Mouse (Mus musculus): ENCODE measurements around the gene Pla2g2e. TPM values are rescaled to one million over a fixed set of nuclear protein-coding genes. Genes with fewer than 3 reads are reported as not detected.
A peak's percentile ranks its signal among the peaks of the same experiment; 100 is the strongest.
"Not testable (repeated sequence)": the region's sequence is repeated elsewhere in the genome, so short reads cannot be mapped to it uniquely, and the experiment has no call there.

Pla2g2e gene
- polyA plus RNA-seq, 1 experiment from 2014 or later = not detected

DNA sequence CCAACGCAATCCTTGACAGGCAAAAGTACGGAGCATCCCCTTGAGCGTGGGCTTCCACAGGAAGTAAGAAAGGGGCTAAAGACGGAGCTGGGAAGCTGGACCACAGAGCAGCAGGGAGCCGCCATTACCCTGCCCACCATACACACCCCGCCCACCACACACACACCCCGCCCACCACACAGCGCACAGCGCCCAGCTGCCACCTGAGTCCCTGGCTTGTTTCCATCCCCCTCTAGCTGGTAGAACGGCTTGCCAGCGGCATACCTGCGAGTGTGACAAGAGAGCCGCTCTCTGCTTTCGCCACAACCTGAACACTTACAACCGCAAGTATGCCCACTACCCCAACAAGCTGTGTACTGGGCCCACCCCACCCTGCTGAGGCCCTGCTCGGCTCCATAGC is 4.4 kb downstream of the Pla2g2e start:
- Histone ChIP-seq H3K27me3 (peaks cover 6% of the 10 kb centered on the region), H3K9ac (no peak overlapping the region), H3K36me3 (no peaks in the 10 kb centered on the region), H3K9me3 (replicated peaks) (no peaks in the 10 kb centered on the region), H3K4me1 (replicated peaks) (no peaks in the 10 kb centered on the region), H3K4me3 (replicated peaks) (no peak overlapping the region), H3K27ac (no peak overlapping the region), H3K4me2 (no peak overlapping the region)
- 11% methylated on average over 16 of the region's 16 CpGs for WGBS (ENCODE audit: insufficient replicate concordance)
- no peak for DNase-seq
- no peak for ATAC-seq (ENCODE audit: low read depth)

DNA sequence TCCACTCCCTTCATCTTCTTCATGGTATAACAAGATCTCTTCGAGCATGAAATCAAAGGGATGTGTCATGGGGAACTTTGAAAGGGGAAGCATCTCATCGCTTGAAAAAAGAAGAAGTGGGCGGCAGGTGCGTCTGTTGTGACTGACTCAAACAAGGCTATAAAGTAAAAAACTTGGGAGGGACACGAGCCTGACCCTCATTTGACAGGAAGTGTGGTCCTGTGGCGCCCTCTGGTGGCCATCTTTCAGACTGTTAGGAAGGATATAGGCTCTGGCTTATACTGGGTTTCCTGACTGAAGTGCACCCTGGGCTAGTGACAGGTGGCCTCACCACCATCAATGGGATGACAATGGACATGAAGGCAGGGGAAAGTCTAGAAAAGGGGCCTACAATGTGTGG is 6.5 kb downstream of the Pla2g2e start:
- DNase-seq (peak; percentile 55), ATAC-seq (ENCODE audit: low read depth) (no peak)
- Histone ChIP-seq H3K27me3 (peaks cover 6% of the 10 kb centered on the region), H3K9me3 (replicated peaks) (no peaks in the 10 kb centered on the region), H3K4me1 (replicated peaks) (no peaks in the 10 kb centered on the region), H3K27ac (no peak overlapping the region), H3K36me3 (no peaks in the 10 kb centered on the region), H3K4me2 (no peak overlapping the region), H3K4me3 (replicated peaks) (no peak overlapping the region), H3K9ac (no peak overlapping the region)
- WGBS (ENCODE audit: insufficient replicate concordance) = 4% methylated on average over 6 of the region's 6 CpGs

DNA sequence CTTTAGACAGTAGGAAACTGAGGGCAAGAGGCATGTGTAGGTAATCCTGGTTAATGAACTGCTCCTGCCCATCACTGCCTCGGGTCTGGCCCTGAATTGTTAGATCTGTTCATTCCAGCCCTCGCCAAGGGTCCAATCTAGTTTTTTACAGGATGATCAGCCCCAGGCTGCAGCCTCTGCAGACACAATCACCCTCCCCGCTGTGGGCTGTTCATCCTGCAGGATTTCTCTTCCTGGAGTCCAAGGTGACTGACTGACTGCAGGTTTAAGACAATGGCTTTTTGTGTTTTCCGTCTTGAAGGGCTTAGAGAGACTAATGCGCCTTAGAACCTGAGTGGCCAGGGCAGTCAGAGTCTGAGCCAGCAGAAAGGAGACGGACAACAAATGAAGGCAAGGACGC is 11.4 kb downstream of the Pla2g2e start:
- 63% methylated on average over 7 of the region's 7 CpGs for WGBS (ENCODE audit: insufficient replicate concordance)
- Histone ChIP-seq H3K27ac (no peak overlapping the region), H3K27me3 (no peaks in the 10 kb centered on the region), H3K4me2 (no peak overlapping the region), H3K4me3 (replicated peaks) (no peak overlapping the region), H3K9me3 (replicated peaks) (no peaks in the 10 kb centered on the region), H3K36me3 (no peaks in the 10 kb centered on the region), H3K9ac (no peak overlapping the region), H3K4me1 (replicated peaks) (no peaks in the 10 kb centered on the region)
- no peak for ATAC-seq (ENCODE audit: low read depth)
- no peak for DNase-seq

DNA sequence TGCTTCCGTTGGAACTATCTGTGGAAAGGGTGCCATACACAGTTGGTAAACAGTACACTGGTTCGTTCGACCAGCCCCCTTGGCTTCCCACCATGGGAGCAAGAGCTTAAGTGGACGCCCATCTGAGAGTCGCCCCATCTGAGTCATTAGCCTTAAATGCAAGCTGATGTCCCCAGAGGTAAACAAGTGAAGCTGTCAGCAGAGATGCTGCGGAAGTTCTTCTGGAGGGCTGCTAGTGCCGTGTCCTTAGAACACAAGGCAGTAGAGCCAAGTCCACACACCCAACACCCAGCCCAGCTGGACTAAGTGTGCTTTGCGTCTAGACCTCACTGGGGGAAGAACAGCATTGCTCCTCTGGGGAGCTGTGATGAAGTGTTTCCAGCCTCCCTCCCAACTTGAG is 11.9 kb downstream of the Pla2g2e start:
- no peak overlapping the region for H3K4me3 ChIP-seq (replicated peaks)
- no peaks in the 10 kb centered on the region for H3K9me3 ChIP-seq (replicated peaks)
- WGBS (ENCODE audit: insufficient replicate concordance) = 67% methylated on average over 8 of the region's 8 CpGs
- H3K27ac ChIP-seq = no peak overlapping the region
- no peaks in the 10 kb centered on the region for H3K36me3 ChIP-seq
- H3K4me2 ChIP-seq = no peak overlapping the region
- no peaks in the 10 kb centered on the region for H3K27me3 ChIP-seq
- no peak for ATAC-seq (ENCODE audit: low read depth)
- no peak for DNase-seq
- H3K4me1 ChIP-seq (replicated peaks) = no peaks in the 10 kb centered on the region
- H3K9ac ChIP-seq = no peak overlapping the region

DNA sequence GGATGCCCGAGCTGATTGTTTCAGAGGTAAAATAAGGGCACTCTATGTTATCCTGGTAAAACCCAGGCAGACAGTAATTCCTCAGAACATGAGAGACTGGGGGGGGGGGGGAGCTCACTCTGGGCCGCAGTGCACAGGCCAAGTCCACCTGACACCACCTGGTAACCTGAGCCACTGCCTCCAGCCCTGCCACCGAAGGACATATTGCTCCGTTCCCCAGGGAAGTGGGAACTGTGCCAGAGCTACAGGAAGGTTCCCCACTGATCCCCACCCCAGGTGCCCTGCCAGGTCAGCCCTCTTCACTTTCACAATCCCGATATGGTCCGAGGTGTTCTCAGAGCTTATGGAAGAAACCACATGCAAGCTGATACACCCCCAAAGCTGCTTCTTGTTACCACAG is 14.9 kb downstream of the Pla2g2e start:
- DNase-seq (no peak), ATAC-seq (ENCODE audit: low read depth) (no peak)
- Histone ChIP-seq H3K27ac (no peak overlapping the region), H3K4me1 (replicated peaks) (no peaks in the 10 kb centered on the region), H3K4me3 (replicated peaks) (no peak overlapping the region), H3K9me3 (replicated peaks) (no peaks in the 10 kb centered on the region), H3K27me3 (no peaks in the 10 kb centered on the region), H3K9ac (no peak overlapping the region), H3K36me3 (peaks cover 15% of the 10 kb centered on the region; the same call in 1 of the 2 replicates), H3K4me2 (no peak overlapping the region)
- 77% methylated on average over 6 of the region's 6 CpGs for WGBS (ENCODE audit: insufficient replicate concordance)

DNA sequence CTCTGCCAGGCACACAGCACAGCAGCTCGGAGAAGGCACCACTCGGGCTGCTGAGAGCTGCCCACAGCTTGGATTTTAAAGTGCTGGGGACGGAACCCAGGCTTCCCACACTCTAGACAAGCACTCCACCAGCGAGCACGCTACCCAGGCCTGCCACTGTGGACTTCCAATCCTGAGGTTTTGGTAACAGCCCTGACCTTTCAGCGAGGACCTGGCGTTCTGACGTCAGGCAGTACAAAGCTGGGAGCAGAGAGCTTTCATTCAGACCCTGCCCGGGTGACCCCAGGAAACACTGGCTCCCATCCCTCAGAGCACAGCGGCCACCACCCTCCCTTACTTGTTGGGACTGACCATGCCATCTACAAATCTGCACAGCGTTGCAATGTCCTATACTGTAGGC is 16.0 kb downstream of the Pla2g2e start:
- not testable (repeated sequence) for H3K4me2 ChIP-seq; H3K4me3 ChIP-seq (replicated peaks); DNase-seq; H3K9me3 ChIP-seq (replicated peaks); ATAC-seq (ENCODE audit: low read depth); H3K27ac ChIP-seq; H3K4me1 ChIP-seq (replicated peaks); H3K27me3 ChIP-seq; H3K9ac ChIP-seq
- 76% methylated on average over 11 of the region's 11 CpGs for WGBS (ENCODE audit: insufficient replicate concordance)
- peaks cover 21% of the 10 kb centered on the region; the same call in 1 of the 2 replicates for H3K36me3 ChIP-seq

DNA sequence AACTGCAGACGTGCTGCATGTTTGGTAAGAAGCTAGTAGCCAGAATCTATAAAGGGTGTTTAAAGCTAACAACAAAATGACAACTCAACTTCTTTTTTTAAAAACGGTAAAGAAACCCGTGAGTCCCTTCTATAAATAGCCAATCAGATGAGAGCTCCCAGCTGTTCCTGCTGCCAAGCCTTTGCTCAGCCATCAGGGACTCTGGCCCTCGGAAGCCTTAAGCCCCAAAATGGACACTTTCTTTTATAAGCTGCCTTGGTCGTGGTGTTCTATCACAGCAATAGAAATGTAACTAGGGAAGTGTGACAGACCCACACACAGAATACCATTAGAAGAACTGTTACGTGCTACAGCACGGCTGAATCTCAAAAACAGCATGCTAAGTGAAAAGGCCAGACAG is 21.6 kb downstream of the Pla2g2e start:
- DNase-seq (no peak), ATAC-seq (ENCODE audit: low read depth) (no peak)
- no peak overlapping the region for H3K4me2 ChIP-seq
- H3K4me1 ChIP-seq (replicated peaks) = no peaks in the 10 kb centered on the region
- no peaks in the 10 kb centered on the region for H3K9me3 ChIP-seq (replicated peaks)
- H3K4me3 ChIP-seq (replicated peaks) = no peak overlapping the region
- WGBS (ENCODE audit: insufficient replicate concordance) = 68% methylated on average over 7 of the region's 7 CpGs
- H3K9ac ChIP-seq = no peak overlapping the region
- H3K27me3 ChIP-seq = no peaks in the 10 kb centered on the region
- peaks cover 36% of the 10 kb centered on the region; the same call in 1 of the 2 replicates for H3K36me3 ChIP-seq
- no peak overlapping the region for H3K27ac ChIP-seq

DNA sequence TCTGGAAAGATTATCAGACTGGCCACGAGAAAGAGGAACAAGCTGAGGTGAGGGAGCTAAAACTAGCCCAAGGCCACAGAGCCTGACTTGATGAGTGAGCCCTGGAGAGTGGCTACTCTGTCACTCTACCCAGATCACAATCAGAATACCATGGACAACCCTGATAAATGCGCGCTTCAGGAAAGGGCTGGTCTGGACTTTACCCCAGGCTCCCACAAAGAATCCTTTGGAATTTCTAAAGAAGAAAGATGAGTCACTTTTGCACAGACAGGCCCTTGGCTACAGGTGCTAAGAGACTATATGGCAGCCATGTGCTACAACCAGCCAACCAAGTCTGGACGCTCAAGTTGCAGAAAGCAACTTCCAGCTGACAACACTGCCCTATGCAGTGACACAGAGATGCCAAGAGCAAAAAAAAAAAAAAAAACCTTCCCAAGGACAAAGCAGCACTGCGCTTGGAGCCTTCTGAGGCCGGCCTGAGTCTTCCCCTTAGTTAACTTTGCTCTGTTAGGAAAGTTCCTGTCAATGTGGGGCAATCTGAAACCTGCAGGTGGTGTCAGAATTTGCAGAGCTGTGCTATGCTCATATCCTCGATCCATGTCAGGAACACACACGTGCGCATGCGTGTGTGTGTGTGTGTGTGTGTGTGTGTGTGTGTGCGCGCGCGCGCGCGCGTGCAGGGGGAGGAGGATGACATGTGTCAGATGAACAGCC is 28.0 kb downstream of the Pla2g2e start:
- no peaks in the 10 kb centered on the region for H3K27me3 ChIP-seq

DNA sequence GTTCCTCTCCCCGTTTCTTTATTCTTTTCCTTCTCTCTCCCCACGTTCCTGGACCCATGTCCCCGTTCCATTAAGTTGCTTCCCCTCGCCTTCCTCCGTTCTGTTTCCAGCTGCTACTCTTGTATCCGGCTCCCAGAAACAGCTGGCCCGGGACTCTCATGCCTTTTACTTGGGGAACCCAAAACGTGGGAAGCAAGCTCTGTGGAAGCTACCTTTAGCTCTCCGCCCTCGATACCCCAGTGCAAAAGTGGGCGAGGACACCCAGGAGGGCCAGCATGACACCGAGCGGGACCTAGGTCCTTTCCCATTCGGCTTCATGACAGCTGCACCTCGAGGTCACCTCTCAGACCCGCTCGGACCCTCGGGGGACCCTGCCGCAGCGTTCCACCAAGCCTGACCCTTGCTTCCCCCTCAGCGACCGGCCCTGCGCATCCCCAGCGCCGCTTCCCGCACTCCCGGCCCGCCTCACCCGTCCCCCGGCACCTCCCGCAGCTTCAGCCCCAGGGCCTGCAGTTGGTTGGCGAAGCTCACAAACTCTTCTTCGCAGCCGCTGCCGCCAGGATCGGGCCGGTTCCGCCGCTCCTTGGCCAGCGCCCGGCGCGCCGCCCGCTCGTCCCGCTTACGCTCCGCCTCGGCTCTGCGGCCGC is 35.5 kb downstream of the Pla2g2e start:
- DNase-seq (no peak), ATAC-seq (ENCODE audit: low read depth) (peak; percentile 47)
- under 1% methylated on average over 52 of the region's 52 CpGs for WGBS (ENCODE audit: insufficient replicate concordance)
- Histone ChIP-seq H3K36me3 (no peaks in the 10 kb centered on the region), H3K27ac (no peak overlapping the region; the same call in 1 of the 2 replicates), H3K27me3 (no peaks in the 10 kb centered on the region), H3K4me2 (peak overlapping the region; percentile 98), H3K9ac (peak overlapping the region; percentile 87), H3K9me3 (replicated peaks) (no peaks in the 10 kb centered on the region), H3K4me1 (replicated peaks) (peaks cover 26% of the 10 kb centered on the region), H3K4me3 (replicated peaks) (peak overlapping the region; percentile 84)

More for the DNA sequence above, 28.0 kb downstream of the Pla2g2e start:
- DNase-seq = no peak
- Histone ChIP-seq H3K4me1 (replicated peaks) (peaks cover 11% of the 10 kb centered on the region), H3K9me3 (replicated peaks) (no peaks in the 10 kb centered on the region), H3K27ac (no peak overlapping the region), H3K36me3 (peaks cover 36% of the 10 kb centered on the region), H3K9ac (no peak overlapping the region), H3K4me3 (replicated peaks) (no peak overlapping the region), H3K4me2 (no peak overlapping the region)
- 85% methylated on average over 18 of the region's 18 CpGs for WGBS (ENCODE audit: insufficient replicate concordance)
- no peak for ATAC-seq (ENCODE audit: low read depth)

DNA sequence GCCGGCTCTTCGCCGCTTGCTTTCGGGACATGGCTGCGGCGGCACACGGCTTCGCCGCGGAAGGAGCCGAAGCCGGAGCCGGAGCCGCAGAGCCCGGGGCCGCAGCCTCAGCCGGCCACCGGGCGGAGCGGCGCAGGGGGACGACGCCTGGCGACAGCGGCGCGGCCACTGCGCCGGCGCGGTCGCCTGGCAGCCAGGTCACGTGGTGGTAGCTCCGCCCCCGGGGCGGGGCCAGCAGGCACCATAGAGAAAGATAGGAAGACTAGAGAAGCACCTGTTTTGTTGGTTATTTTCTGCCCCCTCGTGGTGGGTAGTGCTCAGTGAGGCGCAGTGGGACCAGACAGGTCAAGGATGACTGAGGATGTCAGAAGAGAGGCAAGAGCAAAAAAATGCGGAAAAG is 36.1 kb downstream of the Pla2g2e start, which contains the start of gene Otud3:
Gene Otud3 (minus strand): TSS at position 149 of the 400 bp plus-strand sequence.
- H3K9me3 ChIP-seq (replicated peaks) = no peaks in the 10 kb centered on the region
- peak; percentile 92 for ATAC-seq (ENCODE audit: low read depth)

DNA sequence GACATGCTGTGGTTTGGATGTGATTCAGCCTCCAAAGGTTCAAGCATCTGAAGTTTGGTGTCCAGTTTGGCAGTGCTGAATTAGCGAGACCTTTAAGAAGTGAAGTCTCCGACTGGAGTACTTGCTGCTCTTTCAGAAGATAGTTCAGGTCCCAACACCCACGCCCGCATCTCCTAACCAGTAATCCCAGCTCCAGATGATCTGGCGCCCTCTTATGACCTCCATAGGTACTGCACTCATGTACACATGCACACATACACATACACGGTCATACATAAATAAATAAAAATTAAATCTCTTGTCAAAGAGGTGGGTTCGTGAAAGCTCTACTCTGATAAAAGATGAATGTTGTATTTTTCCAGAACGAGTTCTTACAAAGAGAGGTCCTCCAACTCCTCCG is 39.5 kb downstream of the Pla2g2e start:
- 66% methylated on average over 9 of the region's 9 CpGs for WGBS (ENCODE audit: insufficient replicate concordance)
- Histone ChIP-seq H3K27ac (no peak overlapping the region), H3K27me3 (0 out of 2 replicates have a peak, but pooled peaks cover 6% of the 10 kb centered on the region), H3K4me1 (replicated peaks) (peaks cover 18% of the 10 kb centered on the region), H3K9me3 (replicated peaks) (no peaks in the 10 kb centered on the region), H3K4me3 (replicated peaks) (no peak overlapping the region), H3K4me2 (no peak overlapping the region), H3K9ac (no peak overlapping the region), H3K36me3 (no peaks in the 10 kb centered on the region)
- no peak for DNase-seq
- no peak for ATAC-seq (ENCODE audit: low read depth)

More for the DNA sequence above, 36.1 kb downstream of the Pla2g2e start, which contains the start of gene Otud3:
- WGBS (ENCODE audit: insufficient replicate concordance) = 1% methylated on average over 39 of the region's 39 CpGs
- H3K4me3 ChIP-seq (replicated peaks) = peak within 1 kb of the TSS; percentile 84
- H3K27me3 ChIP-seq = no peaks in the 10 kb centered on the region
- H3K9ac ChIP-seq = peak within 1 kb of the TSS; percentile 87
- H3K36me3 ChIP-seq = no peaks in the 10 kb centered on the region
- peak within 1 kb of the TSS; percentile 98 for H3K4me2 ChIP-seq
- peaks cover 26% of the 10 kb centered on the region for H3K4me1 ChIP-seq (replicated peaks)
- no peak within 1 kb of the TSS; the same call in 1 of the 2 replicates for H3K27ac ChIP-seq
- peak; percentile 93 for DNase-seq

Data from liver, embryonic 13.5 days (tissue).